Mouse (Mus musculus): ENCODE results near the gene Prkcb. TPM values are rescaled to one million over a fixed set of nuclear protein-coding genes. Genes with fewer than 3 reads are reported as not detected.
A peak's percentile ranks its signal among the peaks of the same experiment; 100 is the strongest.

The Prkcb gene
- total RNA-seq, 4 experiments from 2014 or later, result 1.6 to 4.8 (median 2.1) TPM

DNA sequence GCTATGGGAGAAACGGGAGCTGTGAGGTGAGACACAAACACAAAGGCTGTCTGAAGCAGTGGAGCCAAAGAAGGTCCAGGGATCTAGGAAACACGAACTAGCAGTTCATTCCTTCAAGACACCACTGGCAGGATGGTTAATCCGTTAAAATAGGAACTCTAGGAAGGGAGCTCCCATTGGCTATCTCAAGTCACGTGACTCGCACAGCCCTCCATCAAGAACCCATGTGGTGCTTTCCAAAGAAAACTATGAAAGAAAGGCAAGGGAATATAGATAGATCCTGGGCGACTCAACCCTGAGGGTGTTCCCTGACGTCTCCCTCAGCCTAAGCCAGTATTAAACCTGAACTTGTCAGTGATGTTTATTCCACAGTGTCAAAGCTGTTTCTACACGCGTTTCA is 31.0 kb downstream of the Prkcb start:
- no peak for DNase-seq (ENCODE audit: low spot score)

DNA sequence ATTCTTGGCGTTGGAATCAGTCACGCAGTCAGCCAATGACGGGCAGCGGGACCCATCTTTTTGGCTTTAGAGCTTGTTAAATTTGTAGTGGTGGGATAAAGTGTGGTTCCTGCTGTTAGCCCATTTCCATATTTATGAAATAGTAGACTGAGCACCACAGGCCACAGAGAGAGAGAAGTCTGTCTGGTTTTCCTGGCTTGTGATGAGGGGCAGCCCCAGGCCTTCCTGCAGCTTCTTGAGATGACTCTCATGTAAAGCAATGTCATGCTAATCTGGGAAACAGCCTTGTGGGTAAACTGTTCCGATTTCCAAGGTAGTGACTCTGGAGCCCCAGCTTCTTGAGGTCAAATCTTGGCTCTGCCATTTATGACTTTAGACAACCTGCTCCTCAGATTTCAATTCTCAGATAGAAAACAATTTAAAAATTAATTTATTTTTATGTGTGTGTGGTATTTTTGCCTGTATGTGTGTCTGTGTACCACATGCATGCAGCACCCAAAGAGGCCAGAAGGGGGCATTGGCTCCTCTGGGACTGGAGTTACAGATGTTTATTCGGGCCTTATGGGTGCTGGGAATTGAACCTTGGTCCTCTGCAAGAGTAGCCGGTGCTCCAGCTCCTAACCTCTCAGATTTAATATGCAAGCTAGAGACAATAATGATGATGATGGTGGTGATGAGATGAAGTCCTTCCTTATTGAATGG is 32.4 kb downstream of the Prkcb start:
- DNase-seq (ENCODE audit: low spot score), result no peak

DNA sequence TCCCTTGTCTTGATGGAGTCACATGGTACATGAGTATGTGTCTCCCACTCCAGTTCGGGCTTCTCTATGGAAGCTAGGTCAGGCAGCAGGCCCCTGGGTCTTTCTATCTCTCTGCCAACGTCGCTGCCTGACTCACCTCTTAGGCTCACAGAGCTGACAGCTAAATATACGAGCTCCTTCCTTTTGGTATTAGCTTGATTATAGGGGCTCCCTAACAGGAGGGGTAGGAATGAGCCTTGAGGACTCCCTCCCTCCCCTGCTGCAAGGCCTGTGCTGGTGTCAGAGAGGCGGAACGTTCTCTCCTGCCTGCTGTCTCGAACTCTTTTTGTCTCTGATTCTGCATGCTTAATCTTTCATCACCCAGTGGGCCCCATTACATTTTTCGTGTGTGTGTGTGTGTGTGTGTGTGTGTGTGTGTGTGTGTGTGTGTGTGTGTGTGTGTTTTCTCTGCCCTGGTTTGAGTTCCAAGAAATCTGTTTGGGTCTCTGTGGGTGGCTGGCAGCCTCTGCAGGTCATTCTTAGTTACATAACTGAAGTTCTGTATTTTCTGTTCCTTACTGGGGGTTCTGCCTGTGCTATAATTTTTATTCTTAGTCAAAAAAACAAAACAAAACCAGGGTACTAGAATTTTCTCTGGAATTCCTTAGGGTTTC is 33.6 kb downstream of the Prkcb start:
- no peak for DNase-seq (ENCODE audit: low spot score)

DNA sequence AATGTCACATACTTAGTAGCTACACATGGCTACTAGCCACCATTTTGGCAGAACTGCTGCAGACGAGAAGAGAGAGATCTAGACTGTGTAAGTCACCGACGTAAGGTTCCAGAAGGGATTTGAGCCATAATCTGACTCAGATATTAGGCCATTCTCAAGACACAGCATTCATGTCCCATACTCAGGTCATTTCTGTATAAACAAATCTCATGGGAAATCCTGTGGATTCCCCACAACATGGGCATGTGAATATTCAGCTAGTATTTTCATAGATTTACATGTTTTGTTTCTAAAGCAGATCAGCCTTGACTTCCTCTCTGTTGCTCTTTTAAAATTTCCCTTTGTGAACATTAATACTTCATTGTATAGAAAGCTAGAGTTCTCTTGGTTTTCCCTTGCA is 39.4 kb downstream of the Prkcb start:
- DNase-seq (ENCODE audit: low spot score), result no peak

DNA sequence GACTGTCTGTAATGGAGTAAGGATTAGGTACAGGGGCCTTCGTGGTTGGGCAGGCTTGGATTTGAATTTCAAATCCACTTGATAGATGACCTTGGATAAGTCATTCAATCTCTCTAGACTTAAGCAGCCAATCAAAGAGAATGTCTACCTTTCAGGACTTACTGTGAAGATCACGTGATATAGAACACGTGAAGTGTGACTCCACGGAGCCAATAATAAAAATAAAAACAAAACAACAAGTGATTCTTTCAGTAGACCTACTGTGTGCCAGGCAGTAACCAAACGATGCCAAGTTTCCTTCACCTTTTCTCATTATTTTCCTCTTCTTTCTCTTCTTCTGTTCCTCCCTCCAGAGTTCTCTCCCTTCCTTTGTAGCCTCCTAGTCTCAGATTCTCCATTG is 39.9 kb downstream of the Prkcb start:
- no peak for DNase-seq (ENCODE audit: low spot score)

DNA sequence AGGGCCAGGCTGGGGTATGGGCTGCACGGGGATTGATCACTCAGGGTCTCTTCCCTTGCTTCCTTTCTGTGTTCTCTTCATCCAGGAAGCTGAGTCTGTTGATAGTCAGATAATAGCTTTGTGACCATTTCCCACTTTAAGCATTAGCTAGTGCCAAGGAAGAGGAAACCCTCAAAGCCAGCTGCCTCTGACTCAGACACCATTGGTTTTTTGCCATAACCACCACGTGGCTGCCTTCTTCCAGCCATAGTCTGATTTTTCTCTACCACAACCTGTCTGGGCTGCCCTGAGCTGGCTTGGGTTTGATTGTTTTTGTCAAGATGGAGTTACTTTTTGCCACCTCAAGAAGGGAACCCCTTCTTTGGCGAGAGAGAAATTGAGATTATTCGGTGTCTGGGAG is 41.0 kb downstream of the Prkcb start:
- DNase-seq (ENCODE audit: low spot score), result peak; percentile 13

DNA sequence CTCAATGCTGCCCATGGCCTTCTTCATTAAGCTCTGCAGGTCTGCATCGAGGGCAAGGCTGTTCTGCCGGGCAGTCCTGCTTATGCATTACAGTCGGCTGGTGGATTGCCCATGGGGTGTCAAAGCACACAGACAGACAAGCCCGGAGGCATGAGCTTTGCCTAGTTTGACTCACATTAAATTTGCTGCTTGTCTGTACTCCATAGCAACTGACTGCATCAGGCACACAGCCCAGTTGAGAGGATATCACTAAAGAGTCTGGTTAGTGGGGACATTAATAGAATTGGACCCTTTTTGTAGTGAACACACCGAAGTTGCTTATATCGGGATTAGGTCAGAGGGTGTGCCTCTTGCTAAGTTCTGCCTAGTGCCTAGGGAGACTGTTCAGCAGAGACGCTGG is 45.1 kb downstream of the Prkcb start:
- no peak for DNase-seq (ENCODE audit: low spot score)

DNA sequence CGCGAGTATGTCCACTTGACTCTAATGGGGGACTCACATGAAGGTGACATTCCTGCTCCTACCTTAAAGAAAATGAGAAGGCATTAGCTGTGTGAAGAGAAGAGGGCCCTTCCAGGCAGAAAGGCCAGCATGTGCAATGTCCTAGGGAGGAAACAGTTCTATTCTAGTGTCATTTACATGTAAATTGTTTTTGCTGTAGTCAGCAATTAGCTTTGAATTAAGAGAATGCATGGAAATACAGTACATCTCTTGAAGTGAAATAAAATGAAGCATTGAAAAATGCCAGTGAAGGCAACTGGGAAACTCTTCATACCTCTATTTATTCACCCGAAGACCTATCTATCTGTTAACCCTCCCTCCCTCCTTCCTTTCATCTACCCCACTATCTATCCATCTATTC is 48.8 kb downstream of the Prkcb start:
- DNase-seq (ENCODE audit: low spot score), result no peak

DNA sequence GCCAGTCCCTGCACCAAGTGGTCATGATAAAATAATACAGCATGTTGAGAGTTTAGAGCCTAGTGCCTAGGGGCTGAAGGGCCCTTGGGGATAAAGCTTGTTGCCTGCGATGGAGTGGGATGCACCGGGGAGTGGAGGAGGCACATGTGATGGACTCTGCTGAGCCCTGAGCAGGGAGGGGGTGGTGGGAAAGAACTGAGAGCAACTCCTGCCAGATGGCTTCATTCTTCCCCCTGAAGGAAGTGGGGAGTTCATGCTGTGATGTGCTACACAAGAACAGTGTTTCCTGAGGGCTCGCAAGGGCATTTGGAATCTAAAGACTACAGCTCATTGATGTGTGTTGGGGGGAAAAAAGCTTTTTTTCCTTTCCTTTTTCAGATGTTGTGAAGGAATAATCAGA is 49.5 kb downstream of the Prkcb start:
- no peak for DNase-seq (ENCODE audit: low spot score)

DNA sequence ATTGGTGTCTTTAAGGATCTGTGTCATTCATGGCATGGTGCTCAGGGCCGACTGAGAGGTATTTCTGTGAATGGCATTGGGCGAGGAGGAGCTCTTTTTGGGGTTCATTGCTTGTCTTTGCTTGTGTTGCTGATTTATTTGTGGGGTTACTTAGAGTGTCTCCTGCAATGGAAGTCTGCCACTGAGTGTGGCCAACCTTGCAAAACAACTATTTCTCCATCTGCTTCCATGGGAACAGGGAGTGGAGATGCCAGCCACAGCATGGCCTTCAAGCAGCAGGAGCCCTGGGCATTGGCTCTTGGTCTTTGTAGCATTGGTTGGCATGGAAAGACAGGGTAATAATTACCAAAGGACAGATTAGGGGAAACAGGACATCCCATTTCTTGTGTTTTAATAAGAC is 50.9 kb downstream of the Prkcb start:
- no peak for DNase-seq (ENCODE audit: low spot score)

DNA sequence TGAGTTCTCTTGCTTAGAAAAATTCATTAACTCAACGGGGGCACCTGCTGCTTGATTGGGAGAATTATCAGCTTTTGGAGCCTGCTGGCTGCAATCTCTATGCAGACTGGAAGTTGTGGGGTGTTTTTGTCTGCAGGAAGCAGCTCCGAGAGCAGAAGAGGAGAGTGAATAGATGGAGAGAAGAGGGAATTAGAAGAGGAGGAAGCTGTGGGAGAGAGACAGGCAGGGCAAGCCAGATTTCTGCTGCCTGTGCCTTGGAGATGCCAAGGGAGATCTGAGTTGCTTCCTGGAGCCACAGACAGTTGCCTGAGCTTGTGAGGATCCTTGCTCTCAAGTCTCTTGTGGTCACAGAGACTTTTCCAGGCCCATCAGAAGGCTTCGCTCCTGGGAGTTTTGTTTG is 53.3 kb downstream of the Prkcb start:
- DNase-seq (ENCODE audit: low spot score), result no peak

DNA sequence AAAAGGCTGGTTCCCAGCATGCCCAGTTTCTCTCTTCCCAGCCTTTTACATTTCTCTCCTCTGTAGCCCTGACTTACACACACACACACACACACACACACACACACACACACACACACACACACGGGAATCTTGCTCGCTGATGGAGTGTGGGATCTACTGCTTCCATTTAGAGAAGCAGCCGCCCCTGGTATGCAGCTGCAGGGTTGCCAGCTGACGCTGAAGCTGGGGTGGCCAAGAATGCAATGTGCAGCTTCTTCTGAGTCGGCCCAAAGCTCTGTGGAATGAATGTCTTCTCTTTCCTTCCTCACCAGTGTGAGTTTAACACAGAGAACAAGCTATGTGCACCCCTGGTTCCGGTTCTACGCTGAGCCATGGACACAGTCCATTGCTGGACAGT is 56.1 kb downstream of the Prkcb start:
- no peak for DNase-seq (ENCODE audit: low spot score)

DNA sequence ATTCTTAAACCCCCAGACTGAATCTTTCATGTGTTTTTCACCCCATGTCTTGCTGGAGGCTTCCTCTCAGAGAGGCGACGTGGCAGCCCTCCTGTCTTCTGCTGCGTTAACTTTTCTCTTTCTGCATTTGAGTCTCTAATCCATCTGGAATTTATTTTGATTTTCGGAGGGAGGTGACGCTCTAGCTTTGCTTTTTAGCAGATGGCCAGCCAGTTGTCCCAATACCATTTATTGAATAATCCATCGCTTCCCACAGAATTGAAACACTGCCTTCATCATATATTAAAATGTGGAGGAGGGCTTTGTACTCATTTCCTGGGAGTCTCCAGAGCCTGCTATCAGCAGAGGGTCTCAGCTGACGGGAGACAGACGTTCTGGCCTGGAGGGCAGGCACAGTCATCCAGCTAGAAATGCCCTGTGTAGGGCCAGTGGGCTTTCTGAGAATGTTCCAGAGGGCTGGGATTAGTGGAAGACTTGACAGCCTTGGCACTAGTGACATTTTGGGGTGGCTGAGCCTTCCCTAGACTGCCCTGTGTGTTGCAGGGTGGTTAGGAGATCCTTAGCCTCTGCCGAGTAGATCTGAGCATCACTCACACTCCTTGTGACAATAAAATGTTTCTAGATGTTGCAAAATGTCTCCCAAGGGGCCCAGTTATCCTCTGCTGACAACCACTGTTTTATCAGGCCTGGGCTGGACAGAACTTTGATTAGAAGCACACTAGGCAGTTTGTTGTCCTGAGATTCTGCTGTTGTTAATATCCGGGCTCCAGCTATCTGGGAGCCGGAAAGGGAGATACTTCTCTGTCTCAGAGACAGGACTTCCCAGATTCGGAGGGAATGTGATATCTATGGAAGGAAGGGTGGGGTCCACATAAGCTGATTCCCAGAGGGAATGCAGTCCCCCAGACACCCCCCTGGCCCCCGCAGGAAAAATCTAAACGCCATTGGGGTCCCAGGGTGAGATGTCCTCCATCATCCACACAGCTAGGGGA is 58.0 kb downstream of the Prkcb start:
- no peak for DNase-seq (ENCODE audit: low spot score)

DNA sequence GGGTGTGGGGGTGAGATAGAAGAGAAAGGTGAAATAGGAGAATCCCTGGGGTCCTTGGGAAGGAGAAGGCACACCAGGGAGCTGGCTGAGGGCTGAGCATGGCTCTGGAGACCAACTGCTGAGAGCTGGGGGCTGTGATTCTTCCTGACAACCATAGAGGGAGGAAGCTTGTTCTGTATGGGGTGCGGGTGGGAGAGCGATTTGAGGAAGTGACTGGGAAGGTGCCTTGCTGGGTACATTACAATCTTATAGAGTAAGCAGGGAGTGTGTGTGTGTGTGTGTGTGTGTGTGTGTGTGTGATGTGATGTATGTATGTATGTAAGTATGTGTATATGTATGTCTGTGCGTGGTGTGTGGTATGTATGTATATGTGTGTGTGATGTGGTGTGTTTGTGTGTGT is 58.9 kb downstream of the Prkcb start:
- no peak for DNase-seq (ENCODE audit: low spot score)

DNA sequence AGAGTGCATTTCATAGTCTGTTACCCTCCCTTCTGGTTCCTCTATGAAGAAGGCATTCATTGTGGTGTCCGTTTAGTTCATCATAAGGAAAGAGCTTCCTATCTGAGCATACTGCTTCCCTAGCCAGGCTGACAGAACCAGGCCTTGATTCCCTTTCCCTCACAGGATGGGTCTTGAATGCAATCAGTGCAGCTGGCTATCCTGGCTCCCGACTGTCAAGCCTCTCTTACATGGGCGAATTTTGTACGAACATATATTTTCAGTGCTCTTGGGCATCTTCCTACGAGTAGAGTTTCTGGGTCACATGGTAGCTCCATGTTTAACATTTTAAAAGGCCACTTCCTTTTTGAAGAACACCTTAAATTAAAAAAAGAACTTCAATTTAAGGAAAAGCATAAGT is 61.4 kb downstream of the Prkcb start:
- DNase-seq (ENCODE audit: low spot score), result no peak

DNA sequence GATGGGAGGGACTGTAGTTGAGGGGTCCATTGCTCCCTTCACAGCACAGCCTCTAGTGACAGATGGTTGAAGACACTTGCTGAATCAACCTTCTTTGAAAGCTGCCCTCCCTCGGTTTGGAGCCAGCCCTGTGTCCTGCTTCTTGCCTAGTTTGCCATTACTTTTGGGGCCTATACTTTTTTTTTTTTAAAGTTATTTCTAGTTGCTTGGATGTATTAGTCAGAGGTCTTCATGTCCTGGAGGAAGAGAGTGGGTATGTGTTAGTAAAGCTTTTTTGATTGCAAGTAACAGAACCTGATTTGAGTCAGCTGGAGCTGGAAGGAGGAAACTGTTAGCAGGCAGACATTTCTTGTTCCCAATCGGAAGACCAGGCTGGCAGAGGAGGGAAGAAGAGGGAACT is 62.2 kb downstream of the Prkcb start:
- DNase-seq (ENCODE audit: low spot score), result no peak

DNA sequence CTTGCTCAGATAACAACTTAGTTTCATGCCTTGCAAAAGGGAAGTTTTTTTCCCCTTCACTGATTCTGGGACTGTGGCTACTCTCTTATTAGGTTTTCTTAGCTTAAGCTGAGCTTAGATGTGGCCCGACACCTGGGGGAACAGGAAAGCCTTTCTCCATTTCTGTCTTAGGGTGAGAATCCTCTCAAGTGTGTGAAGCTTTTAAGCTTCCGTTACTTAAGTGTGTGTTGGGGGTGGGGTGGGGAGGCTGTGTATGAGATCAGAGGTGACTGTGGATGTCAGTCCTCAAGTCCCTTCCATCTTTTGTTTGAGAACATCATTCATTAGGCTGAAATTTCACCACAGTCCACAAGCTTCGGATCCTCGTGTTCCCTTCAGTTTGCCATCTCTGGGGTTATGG is 63.3 kb downstream of the Prkcb start:
- no peak for DNase-seq (ENCODE audit: low spot score)

DNA sequence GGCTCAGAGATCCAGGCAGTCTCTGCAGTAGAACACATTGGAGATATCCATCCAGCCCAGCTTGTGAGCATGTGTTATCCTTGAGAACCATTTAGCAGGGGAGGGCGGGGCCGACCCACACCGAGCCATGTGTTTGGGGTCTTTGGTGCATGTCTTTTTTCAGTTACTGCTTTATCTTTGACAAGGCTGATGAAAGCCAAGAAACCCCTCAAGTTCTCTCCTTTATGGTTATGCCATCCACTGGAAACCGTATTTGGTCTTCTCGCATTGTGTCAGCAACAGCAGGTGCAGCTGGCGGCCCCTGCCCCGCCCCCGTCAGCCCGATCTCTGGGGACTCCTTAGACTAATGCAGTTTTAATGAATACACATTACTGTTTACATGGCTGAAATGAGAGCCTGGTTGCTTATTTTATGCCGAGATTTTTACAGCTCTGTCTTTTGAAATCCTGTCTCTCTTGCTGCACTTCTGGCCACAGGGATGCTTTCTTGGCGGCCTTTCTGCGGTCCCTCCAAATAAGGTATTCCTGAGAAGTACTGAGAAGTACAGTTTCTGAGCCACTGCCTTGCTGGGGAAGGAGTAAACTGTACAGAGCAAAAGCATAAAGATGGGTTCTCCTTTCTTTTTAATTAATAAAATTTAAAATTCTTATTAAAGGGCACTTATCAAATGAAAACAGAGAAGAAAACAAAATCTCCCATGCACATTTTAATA is 64.2 kb downstream of the Prkcb start:
- no peak for DNase-seq (ENCODE audit: low spot score)

DNA sequence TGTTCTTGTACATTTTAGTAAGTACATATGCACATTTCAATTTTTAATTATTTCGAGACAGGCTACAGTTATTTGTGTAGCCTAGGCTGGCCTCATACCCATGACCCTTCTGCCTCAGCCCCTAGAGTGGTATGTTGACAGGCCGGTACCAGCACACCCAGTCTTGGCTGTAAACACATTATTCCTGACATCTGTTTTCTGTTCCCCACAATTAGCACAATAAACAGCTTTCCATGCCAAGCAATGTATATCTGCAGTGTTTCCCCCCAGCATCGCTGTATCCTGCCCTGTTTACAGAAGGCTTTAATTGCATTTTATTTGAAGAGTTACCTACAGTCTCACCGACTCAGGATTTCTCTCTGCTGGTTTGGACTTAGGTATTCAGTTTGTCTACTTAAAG is 64.8 kb downstream of the Prkcb start:
- no peak for DNase-seq (ENCODE audit: low spot score)

DNA sequence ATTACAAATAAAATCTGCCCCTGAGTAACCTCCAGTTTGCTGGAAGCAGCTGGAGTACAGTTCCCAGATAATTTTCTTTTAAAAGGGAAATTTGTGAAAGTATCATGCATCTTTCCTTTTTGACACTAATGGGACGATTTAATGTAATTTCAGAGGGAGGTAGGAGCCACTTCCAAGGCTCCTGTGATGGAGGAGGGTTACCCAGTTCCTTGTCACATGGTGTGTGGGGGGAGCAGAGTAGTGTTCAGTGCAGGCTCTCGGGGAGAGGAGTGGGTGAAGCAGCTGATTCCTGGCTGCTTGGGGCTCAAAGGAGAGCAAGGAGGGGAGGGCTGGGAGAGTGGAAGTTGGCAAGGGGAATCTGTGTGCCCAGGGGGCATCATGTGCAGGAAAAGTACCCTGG is 68.4 kb downstream of the Prkcb start:
- no peak for DNase-seq (ENCODE audit: low spot score)

DNA sequence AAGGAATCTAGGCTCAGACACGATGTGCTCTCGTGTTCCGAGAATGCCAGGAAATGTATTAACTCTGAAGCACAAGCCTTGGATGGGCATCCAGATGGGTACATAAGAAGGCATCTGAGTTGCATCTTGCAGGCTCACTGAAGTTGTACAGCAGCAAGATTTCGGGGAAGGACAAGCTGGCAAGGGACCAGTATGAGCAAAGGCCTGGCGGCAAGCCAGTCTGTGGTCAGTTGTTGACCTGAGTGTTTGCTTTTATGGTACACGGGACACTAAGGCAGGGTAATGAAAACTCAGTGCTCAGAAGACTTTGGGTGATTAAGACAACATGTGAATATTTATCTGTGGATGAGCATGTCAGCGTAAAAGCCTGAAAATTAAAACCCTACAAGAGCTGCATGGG is 69.3 kb downstream of the Prkcb start:
- peak; percentile 3 for DNase-seq (ENCODE audit: low spot score)

DNA sequence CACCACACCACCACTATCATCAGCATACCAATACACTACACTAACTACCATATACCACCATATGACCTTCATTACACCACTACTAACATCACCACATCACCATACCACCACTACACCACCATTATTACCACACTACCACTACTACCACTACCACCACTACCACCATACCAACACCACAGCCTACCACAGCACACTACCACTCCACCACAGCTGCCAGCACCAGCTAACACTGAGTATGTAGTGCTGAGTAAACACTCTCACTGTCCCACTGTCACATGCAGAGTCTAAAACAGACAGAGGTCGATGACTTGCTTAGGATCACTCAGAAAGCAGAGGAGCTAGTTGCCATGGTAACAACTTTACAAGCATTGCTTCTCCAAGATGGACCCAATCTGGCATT is 78.1 kb downstream of the Prkcb start:
- DNase-seq (ENCODE audit: low spot score), result no peak
